Mouse (Mus musculus) bone marrow macrophage, adult 2 months (primary cell): ENCODE measurements around the gene Csk.

Experiments used
- CTCF ChIP-seq: IDR thresholded peaks from 2 replicates; pipeline ENCODE4 v1.5.1; 2012; ENCODE audit warnings: low read depth, mild to moderate bottlenecking, low read length, moderate library complexity
- POLR2A ChIP-seq: IDR thresholded peaks from 2 replicates; pipeline ENCODE4 v1.6.1; 2012; ENCODE audit warnings: mild to moderate bottlenecking, low read depth, low read length, borderline replicate concordance

DNA sequence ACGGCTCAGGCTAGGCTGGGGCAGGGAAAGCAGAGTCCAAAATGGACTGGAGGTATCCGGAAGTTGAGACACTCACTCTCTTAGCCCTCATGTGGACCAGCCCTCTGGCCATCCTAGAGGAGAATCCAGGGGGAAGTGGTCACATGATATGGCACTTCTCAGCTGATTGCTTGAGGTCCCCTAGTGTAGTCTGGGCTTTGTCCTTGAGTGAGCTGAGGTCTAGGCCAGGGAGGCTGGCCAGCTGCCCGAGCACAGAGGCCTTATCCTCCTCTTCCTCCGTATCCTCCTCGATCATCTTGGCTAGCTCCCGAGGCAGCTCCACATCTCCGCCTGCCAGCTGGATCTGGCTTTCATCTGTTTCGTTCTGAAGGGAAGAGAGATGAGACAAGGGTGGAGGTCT lies 51.3 kb downstream of the Csk start:
- TF ChIP-seq POLR2A, result no peak
- no peak for TF ChIP-seq CTCF
